Mouse (Mus musculus) thymus, postnatal 4 days (tissue): ENCODE results near the gene Efna4.

Source experiments
- DNase-seq: peaks from one replicate; pipeline ENCODE4 v3.0.0; 2021

The Efna4 gene

DNA sequence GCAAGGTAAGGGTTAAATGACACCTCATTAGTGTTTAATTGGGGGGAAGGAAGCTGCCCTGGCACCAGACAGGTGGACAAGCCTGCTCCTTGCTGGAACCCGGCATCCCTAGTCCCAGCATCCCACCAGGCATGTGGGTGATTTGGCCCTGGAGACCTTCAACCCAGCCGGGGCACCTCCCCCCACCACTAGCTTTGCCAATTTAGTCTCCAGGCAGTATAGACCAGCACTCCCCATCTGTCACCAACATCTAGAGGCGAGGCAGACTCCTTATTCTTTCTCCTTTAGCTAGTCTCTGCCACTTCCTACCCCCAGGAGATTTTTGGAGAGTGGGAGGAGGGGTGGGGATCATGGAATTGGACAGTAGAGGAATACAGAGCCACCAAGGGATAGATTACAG, 7.5 kb downstream of the Efna4 start:
- DNase-seq = no peak

GRCm38 (mm10) chr3:89328623-89329022, 9.2 kb downstream of the Efna4 start:
- DNase-seq = no peak

DNA sequence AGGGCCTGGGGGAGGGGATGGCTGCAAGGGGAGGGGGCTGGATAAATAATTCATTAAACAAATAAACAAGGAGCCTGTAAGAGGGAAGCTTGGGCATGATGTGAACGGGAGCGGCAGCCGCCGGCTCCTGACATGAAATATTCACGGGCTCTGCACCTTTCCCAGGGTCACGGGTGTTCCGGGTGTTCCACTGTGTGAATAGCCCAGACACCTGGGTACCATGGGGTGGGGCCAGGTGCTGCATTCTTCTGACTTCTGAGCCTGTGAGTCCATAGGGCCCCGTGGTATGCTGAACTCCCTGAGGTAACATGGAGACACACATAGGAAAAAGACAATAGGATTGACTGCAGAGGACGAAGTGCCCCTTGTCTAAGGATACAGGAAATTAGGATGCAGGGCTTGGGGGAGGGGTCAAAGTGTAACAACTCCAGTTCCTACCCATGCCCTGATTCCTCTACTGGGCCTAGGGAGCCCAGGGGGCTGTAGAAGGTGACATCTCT, 10.4 kb downstream of the Efna4 start:
- DNase-seq = no peak

- DNase-seq = no peak
Measured at GRCm38 (mm10) chr3:89325882-89326281, 11.9 kb downstream of the Efna4 start.

DNA sequence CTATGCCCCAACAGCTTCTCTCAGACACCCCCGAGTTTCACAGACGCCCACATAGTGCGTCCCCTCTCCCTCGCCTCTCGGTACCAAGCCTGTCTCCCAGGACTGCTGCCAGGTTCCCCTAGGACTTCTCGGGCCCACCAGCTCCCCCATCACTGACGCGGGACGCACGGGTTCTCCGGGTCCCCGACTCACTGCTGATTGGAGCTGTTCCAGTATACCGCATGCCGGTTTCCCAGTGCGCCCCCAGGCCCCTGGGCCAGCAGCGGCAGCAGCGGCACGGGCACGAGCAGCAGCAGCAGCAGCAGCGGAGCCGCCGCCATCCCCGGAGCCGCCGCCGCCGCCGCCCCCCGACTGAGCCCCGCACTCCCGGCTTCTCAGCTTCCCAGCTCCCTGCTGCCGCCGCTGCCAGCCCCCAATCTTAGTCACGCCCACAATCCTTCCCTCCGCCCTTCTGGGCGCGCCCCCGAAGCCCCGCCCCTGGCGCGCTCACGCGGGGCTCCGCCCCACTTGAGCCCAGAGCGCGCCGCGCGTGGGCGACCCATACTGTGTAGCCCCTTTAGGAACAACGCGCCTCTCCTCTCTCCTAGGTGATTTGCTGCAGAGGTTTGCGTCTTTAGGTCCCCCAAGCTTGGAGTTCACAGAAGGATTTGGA, 15.2 kb downstream of the Efna4 start, which contains the start of gene Efna3:
Efna3 (minus strand) TSS at position 452 of the 652 bp plus-strand sequence.
- DNase-seq = peak; percentile 82

- DNase-seq = no peak
Measured at GRCm38 (mm10) chr3:89322131-89322500, 15.7 kb downstream of the Efna4 start.

GRCm38 (mm10) chr3:89321183-89322130, 16.4 kb downstream of the Efna4 start:
- DNase-seq = peak; percentile 41

GRCm38 (mm10) chr3:89320581-89321182, 17.1 kb downstream of the Efna4 start:
- peak; percentile 56 for DNase-seq

DNA sequence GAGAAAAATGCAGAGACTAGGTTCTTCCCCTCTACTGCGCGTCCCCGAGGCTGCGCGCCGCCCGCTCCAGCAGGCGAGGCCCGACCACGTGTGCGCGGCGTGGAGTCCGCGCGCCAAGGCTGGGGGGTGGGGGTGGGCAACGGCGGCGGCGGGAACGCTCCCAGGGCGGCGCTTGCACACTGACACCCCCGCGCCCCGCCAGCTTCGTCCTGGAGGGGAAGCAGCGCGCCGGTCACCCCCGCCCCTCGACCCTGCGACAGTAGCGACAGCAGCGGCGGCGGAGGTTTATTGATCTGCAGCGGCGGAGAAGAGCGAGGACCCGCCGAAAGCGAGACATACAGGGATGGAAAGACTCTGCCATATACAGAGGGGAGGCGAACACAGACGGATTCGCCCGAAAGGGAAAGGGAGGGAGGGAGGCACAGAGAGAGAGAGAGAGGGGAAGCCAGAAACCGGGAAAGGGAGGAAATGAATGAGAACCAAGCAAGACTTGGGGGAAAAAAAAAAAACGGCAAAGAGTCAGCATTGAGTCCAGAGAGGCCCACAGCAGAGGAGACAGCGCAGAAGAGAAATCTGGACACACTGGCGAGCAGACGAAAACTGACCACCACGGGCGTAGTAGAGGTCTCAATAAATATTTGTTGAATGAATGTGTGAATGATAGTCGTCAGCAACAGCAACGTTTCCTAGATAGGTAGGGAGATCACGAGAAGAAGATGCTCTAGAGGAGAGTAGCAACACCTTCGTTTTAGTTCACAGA, 18.1 kb downstream of the Efna4 start:
- DNase-seq = peak; percentile 59

- no peak for DNase-seq
Measured at GRCm38 (mm10) chr3:89318971-89319590, 18.7 kb downstream of the Efna4 start.

- no peak for DNase-seq
Measured at GRCm38 (mm10) chr3:89318316-89318715, 19.5 kb downstream of the Efna4 start.

GRCm38 (mm10) chr3:89317246-89317645, 20.6 kb downstream of the Efna4 start:
- DNase-seq = no peak

DNA sequence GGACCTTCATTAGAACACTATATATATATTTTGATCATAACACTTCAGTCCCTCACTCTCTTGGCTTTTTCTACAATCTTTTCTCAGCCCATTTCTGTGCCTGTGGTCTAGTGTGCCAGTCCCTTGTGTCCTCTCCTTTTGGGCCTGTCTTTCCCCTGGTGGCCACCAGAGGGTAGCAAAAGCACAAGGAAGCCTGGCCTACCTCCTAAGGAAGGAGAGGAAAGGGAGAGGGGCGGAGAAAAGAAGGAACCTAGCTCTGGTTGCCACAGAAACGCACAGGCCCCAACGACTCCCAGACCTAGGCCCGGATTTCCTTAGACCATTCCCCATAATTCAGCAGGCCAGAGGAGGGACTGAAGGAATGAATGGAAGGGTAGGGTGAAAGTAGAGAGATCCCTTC, 21.0 kb downstream of the Efna4 start:
- DNase-seq = peak; percentile 81

- DNase-seq = peak; percentile 46
Measured at GRCm38 (mm10) chr3:89315930-89316831, 21.6 kb downstream of the Efna4 start.

DNA sequence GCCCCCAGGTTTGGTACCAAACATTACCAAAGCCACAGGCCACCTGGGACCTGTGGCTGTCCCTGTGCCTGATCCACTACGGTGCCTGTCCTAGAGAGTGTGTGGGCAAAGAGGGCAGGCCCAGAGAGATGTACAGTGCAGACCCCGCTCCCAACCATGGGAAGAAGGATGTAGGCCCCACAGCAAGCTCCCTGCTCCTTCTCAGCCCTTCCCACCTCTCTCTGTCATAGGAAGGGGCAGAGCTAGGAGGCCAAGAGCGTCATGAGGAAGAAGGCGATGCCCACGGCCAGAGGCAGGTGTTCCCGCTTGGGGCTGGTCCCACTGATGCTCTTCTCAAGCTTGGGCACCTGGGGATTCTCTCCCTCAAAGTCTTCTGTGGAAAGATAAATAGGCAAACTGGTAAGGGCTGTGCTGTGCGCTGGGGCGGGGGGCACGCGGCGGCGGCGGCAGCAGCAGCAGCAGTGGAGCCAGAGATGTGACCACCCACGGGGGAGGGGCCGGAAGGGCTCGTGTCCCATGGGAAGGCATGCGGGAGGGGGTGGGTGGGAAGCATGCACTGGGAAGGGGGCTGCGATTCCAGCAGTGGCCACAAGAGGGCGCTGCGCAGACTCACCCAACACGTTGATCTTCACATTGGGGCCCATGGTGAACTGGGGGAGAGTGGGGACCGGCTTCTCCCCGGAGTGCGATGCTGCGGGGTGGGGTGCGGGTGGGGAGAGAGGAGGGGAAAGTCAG, 22.5 kb downstream of the Efna4 start:
- peak; percentile 83 for DNase-seq

DNA sequence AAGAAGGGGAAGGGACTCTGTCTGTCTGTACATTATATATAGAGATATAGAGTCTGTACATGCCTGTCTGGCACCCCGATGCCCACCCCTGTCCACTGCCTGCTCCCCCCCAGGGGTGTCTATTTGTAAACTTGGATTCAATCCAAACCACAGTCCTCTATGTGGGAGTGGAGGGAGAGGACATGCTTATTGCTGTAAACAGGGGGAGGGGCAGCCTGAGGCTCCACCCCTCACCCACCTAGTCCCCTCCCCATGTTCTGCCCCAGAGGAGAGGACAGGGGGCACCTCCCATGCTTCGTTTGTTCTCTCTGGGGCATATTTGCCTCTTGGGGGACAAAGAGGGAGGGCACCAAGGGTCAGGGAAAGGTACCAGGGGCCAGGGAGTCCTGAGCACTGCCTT, 23.0 kb downstream of the Efna4 start:
- DNase-seq = no peak

- DNase-seq = no peak
Measured at GRCm38 (mm10) chr3:89314340-89314739, 23.5 kb downstream of the Efna4 start.

DNA sequence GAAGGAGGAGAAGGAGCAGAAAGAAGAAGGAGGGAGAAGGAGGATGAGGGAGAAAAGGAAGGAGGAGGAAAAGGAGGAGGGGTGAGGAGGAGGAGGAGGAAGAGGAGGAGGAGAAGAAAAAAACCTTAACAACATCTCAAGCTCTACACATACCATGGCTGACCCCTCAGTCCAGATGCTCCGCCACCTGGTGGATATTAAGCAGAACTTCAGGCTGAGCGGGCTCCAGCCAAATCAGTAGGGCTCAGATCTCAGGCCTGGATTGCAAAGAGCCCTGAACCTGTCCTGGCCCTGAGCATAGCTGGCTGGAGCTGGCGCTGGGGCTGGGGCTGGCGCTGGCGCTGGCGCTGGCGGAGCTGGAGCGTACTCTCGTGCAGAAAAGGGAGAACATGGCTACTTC, 29.7 kb downstream of the Efna4 start:
- DNase-seq = peak; percentile 72

DNA sequence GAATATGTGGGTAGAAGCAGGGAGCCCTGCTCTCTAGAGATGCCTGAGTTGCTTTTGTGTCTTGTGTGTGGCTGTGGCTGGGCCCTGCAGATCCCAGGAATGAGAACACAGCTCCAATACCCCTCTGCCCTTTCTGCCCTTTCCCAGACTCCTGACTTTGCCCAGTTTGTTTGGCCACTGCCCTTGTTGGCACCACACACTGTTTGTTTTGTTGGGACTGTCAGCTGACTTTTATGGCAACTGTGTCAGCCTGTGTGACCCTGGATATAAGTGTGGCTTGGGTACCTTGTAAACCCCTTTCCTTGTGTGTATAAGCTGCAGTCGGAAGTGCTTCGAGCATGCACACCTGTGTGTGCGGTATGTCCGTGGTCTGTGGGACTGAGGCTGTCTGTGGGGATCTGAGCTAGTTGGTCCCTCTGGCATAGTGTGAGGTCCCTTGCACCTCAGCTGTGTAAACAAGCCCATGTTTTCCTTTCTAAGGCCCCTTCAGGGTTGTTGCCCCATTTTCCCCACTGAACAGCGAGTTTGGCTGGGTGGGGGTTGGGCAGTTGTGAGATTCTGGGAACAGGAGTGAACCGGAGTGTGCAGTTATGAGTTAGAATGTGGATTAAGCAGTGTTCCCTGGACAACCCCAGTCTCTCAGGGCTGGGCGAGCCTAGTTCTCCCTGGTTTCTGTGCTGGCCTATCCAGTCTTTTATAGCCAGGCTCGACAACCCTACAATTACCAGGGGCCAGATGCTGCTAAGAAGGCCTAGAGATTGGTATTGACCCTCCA, 32.1 kb downstream of the Efna4 start:
- DNase-seq = no peak

DNA sequence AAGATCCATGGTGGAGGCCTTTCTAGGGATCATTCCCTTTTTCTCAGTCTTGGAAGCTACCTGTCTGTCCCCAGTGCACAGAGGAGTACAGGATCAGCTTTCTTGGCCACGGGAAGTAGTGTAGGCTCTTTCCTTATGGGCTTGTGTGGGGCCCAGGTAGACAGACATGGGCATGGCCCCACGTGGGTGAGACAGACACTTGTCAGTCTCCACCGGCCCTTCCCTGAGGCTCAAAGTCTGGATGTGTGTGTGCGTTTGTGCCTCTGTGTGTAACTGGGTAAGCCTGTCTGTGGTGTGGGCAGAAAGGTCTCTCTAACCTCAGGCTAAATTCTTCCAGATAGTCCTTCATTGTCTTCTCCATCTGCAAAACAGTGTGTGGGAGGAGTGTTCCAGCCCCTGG, 32.7 kb downstream of the Efna4 start:
- DNase-seq = no peak
